Mouse (Mus musculus): ENCODE data around the gene Fam208b. TPM values are rescaled to one million over a fixed set of nuclear protein-coding genes. Genes with fewer than 3 reads are reported as not detected.
"Not testable (repeated sequence)": the region's sequence is repeated elsewhere in the genome, so short reads cannot be mapped to it uniquely, and the experiment has no call there.

The Fam208b gene
- polyA plus RNA-seq, 1 experiment from 2014 or later, result 3.1 TPM

GRCm38 (mm10) chr13:3534146-3534545 is 76.8 kb downstream of the Fam208b start:
- Histone ChIP-seq H3K27ac (replicated peaks) (no peak overlapping the region), H3K4me1 (replicated peaks) (peaks cover 13% of the 10 kb centered on the region), H3K4me2 (no peak overlapping the region), H3K4me3 (replicated peaks) (no peak overlapping the region), H3K27me3 (no peaks in the 10 kb centered on the region), H3K9ac (no peak overlapping the region), H3K36me3 (replicated peaks) (no peaks in the 10 kb centered on the region), H3K9me3 (replicated peaks) (no peaks in the 10 kb centered on the region)
- ATAC-seq (ENCODE audit: insufficient read depth), result no peak
- 70% methylated on average over 4 of the region's 4 CpGs for WGBS (ENCODE audit: insufficient replicate concordance)

- Histone ChIP-seq H3K9me3 (replicated peaks) (no peaks in the 10 kb centered on the region), H3K27me3 (no peaks in the 10 kb centered on the region), H3K4me2 (no peak overlapping the region), H3K36me3 (replicated peaks) (no peaks in the 10 kb centered on the region), H3K4me3 (replicated peaks) (no peak overlapping the region), H3K27ac (replicated peaks) (no peak overlapping the region), H3K9ac (no peak overlapping the region), H3K4me1 (replicated peaks) (peaks cover 9% of the 10 kb centered on the region)
- 35% methylated on average over 4 of the region's 4 CpGs for WGBS (ENCODE audit: insufficient replicate concordance)
- no peak for ATAC-seq (ENCODE audit: insufficient read depth)
Measured at GRCm38 (mm10) chr13:3532451-3532850, 78.5 kb downstream of the Fam208b start.

GRCm38 (mm10) chr13:3531692-3532320 is 79.1 kb downstream of the Fam208b start:
- WGBS (ENCODE audit: insufficient replicate concordance), result 53% methylated on average over 10 of the region's 10 CpGs
- Histone ChIP-seq H3K4me3 (replicated peaks) (no peak overlapping the region), H3K27me3 (no peaks in the 10 kb centered on the region), H3K36me3 (replicated peaks) (no peaks in the 10 kb centered on the region), H3K27ac (replicated peaks) (no peak overlapping the region), H3K9ac (no peak overlapping the region), H3K4me1 (replicated peaks) (peaks cover 2% of the 10 kb centered on the region), H3K4me2 (no peak overlapping the region; the same call in 1 of the 2 replicates), H3K9me3 (replicated peaks) (no peaks in the 10 kb centered on the region)
- peak; percentile 45; the same call in 1 of the 2 replicates for ATAC-seq (ENCODE audit: insufficient read depth)

- not testable (repeated sequence) for H3K9ac ChIP-seq; ATAC-seq (ENCODE audit: insufficient read depth); H3K27ac ChIP-seq (replicated peaks); H3K4me3 ChIP-seq (replicated peaks); H3K4me1 ChIP-seq (replicated peaks); H3K27me3 ChIP-seq; H3K4me2 ChIP-seq; H3K36me3 ChIP-seq (replicated peaks); H3K9me3 ChIP-seq (replicated peaks)
- WGBS (ENCODE audit: insufficient replicate concordance), result 54% methylated on average over 2 of the region's 2 CpGs
Measured at GRCm38 (mm10) chr13:3531176-3531575, 79.7 kb downstream of the Fam208b start.

GRCm38 (mm10) chr13:3530451-3530850 is 80.5 kb downstream of the Fam208b start:
- no peak for ATAC-seq (ENCODE audit: insufficient read depth)
- no peak overlapping the region for H3K4me3 ChIP-seq (replicated peaks)
- 36% methylated on average over 3 of the region's 3 CpGs for WGBS (ENCODE audit: insufficient replicate concordance)
- no peak overlapping the region for H3K27ac ChIP-seq (replicated peaks)
- no peaks in the 10 kb centered on the region for H3K9me3 ChIP-seq (replicated peaks)
- H3K9ac ChIP-seq, result no peak overlapping the region
- H3K36me3 ChIP-seq (replicated peaks), result no peaks in the 10 kb centered on the region
- H3K27me3 ChIP-seq, result no peaks in the 10 kb centered on the region
- H3K4me1 ChIP-seq (replicated peaks), result no peaks in the 10 kb centered on the region
- H3K4me2 ChIP-seq, result no peak overlapping the region

- H3K4me3 ChIP-seq (replicated peaks), result no peak overlapping the region
- no peaks in the 10 kb centered on the region for H3K4me1 ChIP-seq (replicated peaks)
- no peak overlapping the region for H3K27ac ChIP-seq (replicated peaks)
- no peak overlapping the region for H3K4me2 ChIP-seq
- H3K36me3 ChIP-seq (replicated peaks), result no peaks in the 10 kb centered on the region
- no peak overlapping the region for H3K9ac ChIP-seq
- no peak; the same call in 1 of the 2 replicates for ATAC-seq (ENCODE audit: insufficient read depth)
- 30% methylated on average over 8 of the region's 8 CpGs for WGBS (ENCODE audit: insufficient replicate concordance)
- no peaks in the 10 kb centered on the region for H3K9me3 ChIP-seq (replicated peaks)
- no peaks in the 10 kb centered on the region for H3K27me3 ChIP-seq
Measured at GRCm38 (mm10) chr13:3526328-3526727, 84.6 kb downstream of the Fam208b start.

GRCm38 (mm10) chr13:3525611-3526051 is 85.3 kb downstream of the Fam208b start:
- no peak overlapping the region for H3K4me2 ChIP-seq
- H3K27ac ChIP-seq (replicated peaks), result no peak overlapping the region; the same call in 1 of the 2 replicates
- no peaks in the 10 kb centered on the region for H3K9me3 ChIP-seq (replicated peaks)
- H3K36me3 ChIP-seq (replicated peaks), result no peaks in the 10 kb centered on the region
- no peaks in the 10 kb centered on the region for H3K4me1 ChIP-seq (replicated peaks)
- no peak for ATAC-seq (ENCODE audit: insufficient read depth)
- no peak overlapping the region for H3K4me3 ChIP-seq (replicated peaks)
- H3K9ac ChIP-seq, result no peak overlapping the region
- H3K27me3 ChIP-seq, result no peaks in the 10 kb centered on the region
- 49% methylated on average over 4 of the region's 4 CpGs for WGBS (ENCODE audit: insufficient replicate concordance)

GRCm38 (mm10) chr13:3523946-3524345 is 87.0 kb downstream of the Fam208b start:
- no peak overlapping the region for H3K27ac ChIP-seq (replicated peaks)
- 61% methylated on average over 1 of the region's 1 CpGs for WGBS (ENCODE audit: insufficient replicate concordance)
- no peak overlapping the region for H3K4me3 ChIP-seq (replicated peaks)
- no peak for ATAC-seq (ENCODE audit: insufficient read depth)
- no peak overlapping the region for H3K4me2 ChIP-seq
- H3K36me3 ChIP-seq (replicated peaks), result no peaks in the 10 kb centered on the region
- H3K9me3 ChIP-seq (replicated peaks), result no peaks in the 10 kb centered on the region
- H3K27me3 ChIP-seq, result no peaks in the 10 kb centered on the region
- no peaks in the 10 kb centered on the region for H3K4me1 ChIP-seq (replicated peaks)
- H3K9ac ChIP-seq, result no peak overlapping the region

GRCm38 (mm10) chr13:3523459-3523858 is 87.4 kb downstream of the Fam208b start:
- Histone ChIP-seq H3K36me3 (replicated peaks) (no peaks in the 10 kb centered on the region), H3K4me2 (no peak overlapping the region), H3K4me1 (replicated peaks) (no peaks in the 10 kb centered on the region), H3K9ac (no peak overlapping the region), H3K4me3 (replicated peaks) (no peak overlapping the region), H3K27me3 (no peaks in the 10 kb centered on the region), H3K27ac (replicated peaks) (no peak overlapping the region), H3K9me3 (replicated peaks) (no peaks in the 10 kb centered on the region)
- no peak for ATAC-seq (ENCODE audit: insufficient read depth)
- 46% methylated on average over 6 of the region's 6 CpGs for WGBS (ENCODE audit: insufficient replicate concordance)

GRCm38 (mm10) chr13:3519994-3520393 is 90.9 kb downstream of the Fam208b start:
- H3K4me1 ChIP-seq (replicated peaks); H3K9me3 ChIP-seq (replicated peaks); H3K27me3 ChIP-seq; H3K4me2 ChIP-seq; H3K9ac ChIP-seq; H3K4me3 ChIP-seq (replicated peaks); H3K27ac ChIP-seq (replicated peaks); ATAC-seq (ENCODE audit: insufficient read depth); H3K36me3 ChIP-seq (replicated peaks): not testable (repeated sequence)
- WGBS (ENCODE audit: insufficient replicate concordance), result 7% methylated on average over 1 of the region's 1 CpGs

- H3K4me2 ChIP-seq; H3K9me3 ChIP-seq (replicated peaks); H3K9ac ChIP-seq; H3K27ac ChIP-seq (replicated peaks); H3K4me3 ChIP-seq (replicated peaks); H3K4me1 ChIP-seq (replicated peaks); H3K36me3 ChIP-seq (replicated peaks); H3K27me3 ChIP-seq; ATAC-seq (ENCODE audit: insufficient read depth): not testable (repeated sequence)
- 13% methylated on average over 4 of the region's 4 CpGs for WGBS (ENCODE audit: insufficient replicate concordance)
Measured at GRCm38 (mm10) chr13:3519357-3519756, 91.6 kb downstream of the Fam208b start.
